Mouse (Mus musculus): ENCODE results near the gene Cdhr1. TPM values are rescaled to one million over a fixed set of nuclear protein-coding genes. Genes with fewer than 3 reads are reported as not detected.
A peak's percentile ranks its signal among the peaks of the same experiment; 100 is the strongest.

Gene Cdhr1
- total RNA-seq, 1 experiment, result 0.94 TPM

DNA sequence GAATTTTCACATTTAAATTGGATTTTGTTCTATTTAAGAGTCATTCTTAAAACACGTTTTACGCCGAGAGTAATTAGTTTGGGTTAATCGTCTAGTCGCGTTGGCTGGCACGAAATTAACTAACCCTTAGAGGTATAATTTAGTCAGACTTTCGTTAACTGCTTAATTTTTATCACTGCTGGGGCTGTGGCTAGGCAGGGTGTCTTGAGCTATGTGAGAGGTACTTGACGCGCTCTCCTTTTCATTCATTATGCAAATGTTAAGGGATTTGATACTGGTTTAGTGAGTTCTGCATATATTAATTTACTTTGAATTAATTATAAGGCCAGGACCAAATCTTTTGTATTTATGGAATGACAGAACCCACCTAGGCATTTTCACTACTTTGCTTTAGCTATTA is 37.5 kb upstream of the Cdhr1 start:
- in situ Hi-C loops (cut with MboI; ENCODE audit: low sequenced_read_pairs in 2 of 2, unreplicated experiment in 2 of 2), result no loop called here
- Histone ChIP-seq H3K27ac (ENCODE audit: insufficient read depth, low read depth, low read length, poor library complexity, severe bottlenecking) (no peak overlapping the region), H3K36me3 (ENCODE audit: control insufficient read depth, insufficient read depth, low read length, poor library complexity, severe bottlenecking) (peaks cover 8% of the 10 kb centered on the region; the same call in 1 of the 2 replicates), H3K9me3 (ENCODE audit: control insufficient read depth, insufficient read depth, low read depth, low read length) (no peaks in the 10 kb centered on the region), H3K4me3 (ENCODE audit: insufficient read depth in 1 of 2, low read depth in 1 of 2, low read length in 2 of 2, poor library complexity in 1 of 2, severe bottlenecking in 1 of 2) (peak overlapping the region; percentile 59 to 88), H3K9ac (ENCODE audit: insufficient read depth, low read depth, low read length, poor library complexity, severe bottlenecking) (peak overlapping the region; percentile 52; the same call in 1 of the 2 replicates), H3K4me1 (ENCODE audit: control insufficient read depth in 2 of 2, insufficient read depth in 2 of 2, low read length in 2 of 2, poor library complexity in 1 of 2) (peaks cover 0 to 5% of the 10 kb centered on the region in 2 experiments; a peak in 1 of 4 replicates)
- TF ChIP-seq CHD2 (IDR thresholded peaks at IDR 0.05; ENCODE audit: low read depth, low read length) (no peak), ZC3H11A (IDR thresholded peaks at IDR 0.05; ENCODE audit: borderline replicate concordance, low read depth, low read length) (no peak), ZNF384 (IDR thresholded peaks at IDR 0.05; ENCODE audit: low read depth, low read length) (no peak), MAFK (IDR thresholded peaks at IDR 0.05; ENCODE audit: insufficient read depth, low read depth, low read length) (no peak), HCFC1 (IDR thresholded peaks at IDR 0.05; ENCODE audit: borderline replicate concordance, insufficient read depth, low read length) (no peak)
- DNase-seq (ENCODE audit: low read depth, low spot score), result no peak

DNA sequence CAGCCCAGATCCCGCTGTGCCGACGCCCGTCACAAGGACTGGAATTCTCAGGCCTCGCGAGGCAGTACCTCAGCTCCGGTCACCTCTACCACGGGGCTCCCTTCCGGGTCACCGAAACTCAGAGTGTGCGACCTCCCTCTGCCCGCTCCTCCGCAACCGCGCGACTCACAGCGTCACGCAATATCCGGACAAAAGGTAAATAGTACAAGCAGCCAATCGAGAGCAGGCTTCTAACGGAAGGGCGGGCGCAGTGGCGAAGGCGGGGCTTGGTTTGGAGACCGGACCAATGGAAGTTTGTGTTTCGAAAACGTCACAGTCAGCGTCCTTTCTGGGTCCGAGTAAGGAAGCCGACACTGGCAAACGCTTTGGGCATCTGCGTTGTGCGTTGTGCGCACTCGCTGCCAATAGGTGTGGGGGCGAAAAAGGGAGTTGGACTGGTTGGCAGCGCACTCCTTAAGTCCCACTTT is 37.0 kb upstream of the Cdhr1 start, which contains the start of gene Ghitm:
Gene Ghitm (minus strand): TSS at position 146 of the 467 bp plus-strand sequence.
- H3K9ac ChIP-seq (ENCODE audit: insufficient read depth, low read depth, low read length, poor library complexity, severe bottlenecking), result peak within 1 kb of the TSS; percentile 97
- H3K4me1 ChIP-seq (ENCODE audit: control insufficient read depth in 2 of 2, insufficient read depth in 2 of 2, low read length in 2 of 2, poor library complexity in 1 of 2), result peaks cover 0 to 5% of the 10 kb centered on the region in 2 experiments; a peak in 1 of 4 replicates
- H3K36me3 ChIP-seq (ENCODE audit: control insufficient read depth, insufficient read depth, low read length, poor library complexity, severe bottlenecking), result peaks cover 9% of the 10 kb centered on the region; the same call in 1 of the 2 replicates
- DNase-seq (ENCODE audit: low read depth, low spot score), result peak; percentile 97
- peak within 1 kb of the TSS; percentile 87 to 88 for H3K4me3 ChIP-seq (ENCODE audit: insufficient read depth in 1 of 2, low read depth in 1 of 2, low read length in 2 of 2, poor library complexity in 1 of 2, severe bottlenecking in 1 of 2)
- H3K27ac ChIP-seq (ENCODE audit: insufficient read depth, low read depth, low read length, poor library complexity, severe bottlenecking), result peak within 1 kb of the TSS; percentile 75; the same call in 1 of the 2 replicates
- TF ChIP-seq HCFC1 (IDR thresholded peaks at IDR 0.05; ENCODE audit: borderline replicate concordance, insufficient read depth, low read length), result no peak; the same call in 1 of the 2 replicates
- TF ChIP-seq CHD2 (IDR thresholded peaks at IDR 0.05; ENCODE audit: low read depth, low read length), result peak; percentile 54; the same call in 1 of the 2 replicates
- in situ Hi-C loops (cut with MboI; ENCODE audit: low sequenced_read_pairs in 2 of 2, unreplicated experiment in 2 of 2), result no loop called here
- H3K9me3 ChIP-seq (ENCODE audit: control insufficient read depth, insufficient read depth, low read depth, low read length), result no peaks in the 10 kb centered on the region

DNA sequence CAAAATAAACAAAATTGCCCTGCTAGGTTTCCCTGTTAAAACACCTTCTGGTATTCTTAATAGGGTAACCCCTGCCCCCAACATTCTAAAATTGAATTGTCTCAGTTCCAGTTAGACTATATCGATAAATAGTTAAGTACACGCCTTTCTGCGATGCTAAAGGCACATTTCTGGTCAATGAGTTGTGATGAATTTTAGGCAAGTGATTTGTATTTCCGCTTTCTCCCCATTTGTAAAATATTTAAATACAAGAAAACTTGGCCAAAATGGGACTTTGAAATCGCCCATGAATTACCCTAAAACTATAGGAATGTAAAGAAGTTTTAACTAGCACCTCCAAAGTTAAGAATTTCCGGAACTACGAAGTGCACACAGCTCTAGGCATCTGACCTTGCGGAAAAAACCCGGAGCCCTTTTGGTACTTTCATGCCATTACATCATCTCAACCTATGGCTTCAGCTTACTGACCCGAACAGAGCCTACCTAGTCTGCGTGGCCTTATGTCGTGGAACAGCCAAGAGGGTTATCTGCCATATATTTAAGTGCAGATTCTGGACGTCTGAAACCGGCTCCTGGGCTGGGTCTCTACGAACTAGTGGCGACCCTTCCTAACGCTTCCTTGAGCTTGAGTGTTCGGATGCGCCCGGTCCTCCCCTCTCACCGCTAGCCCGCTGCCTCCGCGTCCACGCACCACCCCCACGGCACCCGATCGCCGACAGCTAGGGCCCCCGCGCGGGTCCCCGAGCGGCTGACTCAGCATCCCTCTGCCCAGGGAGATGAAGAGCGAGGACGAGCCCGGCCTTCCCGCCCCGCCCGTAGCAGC is 36.4 kb upstream of the Cdhr1 start:
- H3K9ac ChIP-seq (ENCODE audit: insufficient read depth, low read depth, low read length, poor library complexity, severe bottlenecking), result peak overlapping the region; percentile 97
- peak overlapping the region; percentile 75; the same call in 1 of the 2 replicates for H3K27ac ChIP-seq (ENCODE audit: insufficient read depth, low read depth, low read length, poor library complexity, severe bottlenecking)
- peaks cover 0 to 5% of the 10 kb centered on the region in 2 experiments; a peak in 1 of 4 replicates for H3K4me1 ChIP-seq (ENCODE audit: control insufficient read depth in 2 of 2, insufficient read depth in 2 of 2, low read length in 2 of 2, poor library complexity in 1 of 2)
- peak overlapping the region; percentile 87 to 88 for H3K4me3 ChIP-seq (ENCODE audit: insufficient read depth in 1 of 2, low read depth in 1 of 2, low read length in 2 of 2, poor library complexity in 1 of 2, severe bottlenecking in 1 of 2)
- DNase-seq (ENCODE audit: low read depth, low spot score), result no peak
- in situ Hi-C loops (cut with MboI; ENCODE audit: low sequenced_read_pairs in 2 of 2, unreplicated experiment in 2 of 2), result no loop called here
- TF ChIP-seq ZNF384 (IDR thresholded peaks at IDR 0.05; ENCODE audit: low read depth, low read length) (no peak), MAFK (IDR thresholded peaks at IDR 0.05; ENCODE audit: insufficient read depth, low read depth, low read length) (peak; percentile 90)
- peaks cover 9% of the 10 kb centered on the region; the same call in 1 of the 2 replicates for H3K36me3 ChIP-seq (ENCODE audit: control insufficient read depth, insufficient read depth, low read length, poor library complexity, severe bottlenecking)
- no peaks in the 10 kb centered on the region for H3K9me3 ChIP-seq (ENCODE audit: control insufficient read depth, insufficient read depth, low read depth, low read length)

DNA sequence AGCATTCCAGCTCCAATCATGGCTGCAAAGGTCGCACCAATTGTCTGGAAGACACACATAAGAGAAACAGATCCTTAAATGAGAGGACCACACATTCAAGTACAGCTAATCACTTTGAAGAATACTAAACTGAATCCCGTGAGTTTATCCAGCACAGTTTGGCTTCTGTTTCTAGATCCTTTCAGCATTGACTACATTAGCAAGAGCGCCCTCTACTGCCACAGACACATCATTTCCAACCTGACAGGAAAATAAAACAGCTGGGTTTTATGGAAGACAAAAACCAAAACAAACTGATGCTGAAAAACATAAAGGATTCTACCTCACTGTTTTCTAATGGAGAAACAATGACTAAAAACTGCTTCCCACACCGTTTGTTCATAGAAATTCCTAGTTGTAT is 29.5 kb upstream of the Cdhr1 start:
- H3K9ac ChIP-seq (ENCODE audit: insufficient read depth, low read depth, low read length, poor library complexity, severe bottlenecking), result no peak overlapping the region
- in situ Hi-C loops (cut with MboI; ENCODE audit: low sequenced_read_pairs in 2 of 2, unreplicated experiment in 2 of 2), result no loop called here
- no peaks in the 10 kb centered on the region for H3K9me3 ChIP-seq (ENCODE audit: control insufficient read depth, insufficient read depth, low read depth, low read length)
- peak; percentile 56 for DNase-seq (ENCODE audit: low read depth, low spot score)
- H3K4me1 ChIP-seq (ENCODE audit: control insufficient read depth in 2 of 2, insufficient read depth in 2 of 2, low read length in 2 of 2, poor library complexity in 1 of 2), result no peaks in the 10 kb centered on the region
- no peak overlapping the region for H3K27ac ChIP-seq (ENCODE audit: insufficient read depth, low read depth, low read length, poor library complexity, severe bottlenecking)
- no peak for TF ChIP-seq CHD2 (IDR thresholded peaks at IDR 0.05; ENCODE audit: low read depth, low read length)
- TF ChIP-seq ZNF384 (IDR thresholded peaks at IDR 0.05; ENCODE audit: low read depth, low read length), result no peak
- no peak for TF ChIP-seq ZC3H11A (IDR thresholded peaks at IDR 0.05; ENCODE audit: borderline replicate concordance, low read depth, low read length)
- TF ChIP-seq MAFK (IDR thresholded peaks at IDR 0.05; ENCODE audit: insufficient read depth, low read depth, low read length), result no peak
- H3K36me3 ChIP-seq (ENCODE audit: control insufficient read depth, insufficient read depth, low read length, poor library complexity, severe bottlenecking), result peaks cover 24% of the 10 kb centered on the region
- H3K4me3 ChIP-seq (ENCODE audit: insufficient read depth in 1 of 2, low read depth in 1 of 2, low read length in 2 of 2, poor library complexity in 1 of 2, severe bottlenecking in 1 of 2), result no peak overlapping the region
